Mouse (Mus musculus) lung, postnatal 0 days (tissue): ENCODE data around the gene Arhgef16. TPM values are rescaled to one million over a fixed set of nuclear protein-coding genes. Genes with fewer than 3 reads are reported as not detected.
A peak's percentile ranks its signal among the peaks of the same experiment; 100 is the strongest.

Source experiments
- ATAC-seq: fragments of 200-750 bp; cut with Nextera tagmentation; 2 replicates; pipeline ENCODE4 v1.8.0; 2017; ENCODE audit warnings: moderate library complexity
- DNase-seq: peaks from one replicate; pipeline ENCODE4 v3.0.0-alpha.2; 2016; ENCODE audit warnings: low spot score
- H3K27ac ChIP-seq: fragments of 300-500 bp; sonication (generic); 2 replicates; pipeline ENCODE4 v1.5.1; 2014; ENCODE audit warnings: antibody characterized with exemption, mild to moderate bottlenecking, low read length, mixed read lengths
- H3K27me3 ChIP-seq: fragments of 300-500 bp; sonication (generic); replicated peaks from 2 replicates; pipeline ENCODE4 v1.6.1; 2014; ENCODE audit warnings: low read length, mixed read lengths; ENCODE audit not compliant: insufficient read depth
- H3K36me3 ChIP-seq: fragments of 300-500 bp; sonication (generic); 2 replicates; pipeline ENCODE4 v1.6.1; 2014; ENCODE audit warnings: low read length, mixed read lengths; ENCODE audit not compliant: insufficient read depth
- H3K4me1 ChIP-seq: fragments of 300-500 bp; sonication (generic); 2 replicates; pipeline ENCODE4 v1.6.1; 2014; ENCODE audit warnings: antibody characterized with exemption, low read depth, low read length, mixed read lengths; ENCODE audit not compliant: insufficient read depth
- H3K4me2 ChIP-seq: fragments of 300-500 bp; sonication (generic); replicated peaks from 2 replicates; pipeline ENCODE4 v1.6.1; 2014; ENCODE audit warnings: low read depth, mild to moderate bottlenecking, low read length, moderate library complexity, mixed read lengths
- H3K4me3 ChIP-seq: fragments of 300-500 bp; sonication (generic); 2 replicates; pipeline ENCODE4 v1.5.1; 2014; ENCODE audit warnings: low read depth, low read length
- H3K9ac ChIP-seq: fragments of 300-500 bp; sonication (generic); replicated peaks from 2 replicates; pipeline ENCODE4 v1.6.1; 2014; ENCODE audit warnings: low read depth, mild to moderate bottlenecking
- H3K9me3 ChIP-seq: fragments of 300-500 bp; sonication (generic); 2 replicates; pipeline ENCODE4 v1.6.1; 2016; ENCODE audit warnings: low read length, mixed read lengths
- CTCF ChIP-seq: IDR thresholded peaks from 2 replicates; pipeline ENCODE4 v1.5.1; 2016; ENCODE audit warnings: antibody characterized with exemption, mild to moderate bottlenecking
- EP300 ChIP-seq: IDR thresholded peaks from 2 replicates; pipeline ENCODE4 v1.6.1; 2016; ENCODE audit warnings: antibody characterized with exemption, mild to moderate bottlenecking, control low read depth
- WGBS: fragments of 180-500 bp; shearing (Covaris S2); extraction: QIAGEN DNeasy Blood & Tissue Kit; methylation state at CpG from one replicate; pipeline ENCODE4 v1.1.7; 2014; 5-methylcytosine and 5-hydroxymethylcytosine counted together
- polyA plus RNA-seq: library from polyadenylated mRNA; unstranded; fragments of >200 nt; fragmentation: Nextera tagmentation; extraction: Ambion mirVana; gene quantifications from 2 replicates; pipeline ENCODE4 v1.2.1, GENCODE M21; 2015

Gene Arhgef16
- polyA plus RNA-seq, 1 experiment from 2014 or later: 15.9 TPM

GRCm38 (mm10) chr4:154249316-154249715 is 52.2 kb downstream of the Arhgef16 start:
- DNase-seq: no peak
- H3K27me3 ChIP-seq: no peaks in the 10 kb centered on the region
- H3K4me3 ChIP-seq: no peak overlapping the region
- 78% methylated on average over 8 of the region's 8 CpGs for WGBS
- H3K27ac ChIP-seq: no peak overlapping the region
- no peak overlapping the region for H3K9ac ChIP-seq
- H3K4me1 ChIP-seq: no peaks in the 10 kb centered on the region
- H3K4me2 ChIP-seq: no peak overlapping the region
- no peak for ATAC-seq
- no peak for TF ChIP-seq CTCF
- no peak for TF ChIP-seq EP300
- H3K9me3 ChIP-seq: no peaks in the 10 kb centered on the region
- no peaks in the 10 kb centered on the region for H3K36me3 ChIP-seq

- no peaks in the 10 kb centered on the region for H3K27me3 ChIP-seq
- H3K4me2 ChIP-seq: no peak overlapping the region
- no peak overlapping the region for H3K4me3 ChIP-seq
- H3K9me3 ChIP-seq: no peaks in the 10 kb centered on the region
- 72% methylated on average over 21 of the region's 21 CpGs for WGBS
- H3K36me3 ChIP-seq: no peaks in the 10 kb centered on the region
- DNase-seq (no peak), ATAC-seq (no peak)
- H3K9ac ChIP-seq: no peak overlapping the region
- TF ChIP-seq CTCF: no peak
- no peak for TF ChIP-seq EP300
- no peak overlapping the region for H3K27ac ChIP-seq
- no peaks in the 10 kb centered on the region for H3K4me1 ChIP-seq
Observed at GRCm38 (mm10) chr4:154248092-154248805, 53.2 kb downstream of the Arhgef16 start.

- DNase-seq (no peak), ATAC-seq (peak; percentile 10)
- Histone ChIP-seq H3K9ac (no peak overlapping the region), H3K4me1 (no peaks in the 10 kb centered on the region), H3K36me3 (no peaks in the 10 kb centered on the region), H3K4me2 (peak overlapping the region; percentile 52; the same call in 1 of the 2 replicates), H3K9me3 (no peaks in the 10 kb centered on the region), H3K27me3 (no peaks in the 10 kb centered on the region), H3K27ac (no peak overlapping the region), H3K4me3 (no peak overlapping the region)
- 31% methylated on average over 21 of the region's 22 CpGs for WGBS
- TF ChIP-seq EP300: no peak
- TF ChIP-seq CTCF: no peak
Observed at GRCm38 (mm10) chr4:154247207-154248091, 54.0 kb downstream of the Arhgef16 start.

DNA sequence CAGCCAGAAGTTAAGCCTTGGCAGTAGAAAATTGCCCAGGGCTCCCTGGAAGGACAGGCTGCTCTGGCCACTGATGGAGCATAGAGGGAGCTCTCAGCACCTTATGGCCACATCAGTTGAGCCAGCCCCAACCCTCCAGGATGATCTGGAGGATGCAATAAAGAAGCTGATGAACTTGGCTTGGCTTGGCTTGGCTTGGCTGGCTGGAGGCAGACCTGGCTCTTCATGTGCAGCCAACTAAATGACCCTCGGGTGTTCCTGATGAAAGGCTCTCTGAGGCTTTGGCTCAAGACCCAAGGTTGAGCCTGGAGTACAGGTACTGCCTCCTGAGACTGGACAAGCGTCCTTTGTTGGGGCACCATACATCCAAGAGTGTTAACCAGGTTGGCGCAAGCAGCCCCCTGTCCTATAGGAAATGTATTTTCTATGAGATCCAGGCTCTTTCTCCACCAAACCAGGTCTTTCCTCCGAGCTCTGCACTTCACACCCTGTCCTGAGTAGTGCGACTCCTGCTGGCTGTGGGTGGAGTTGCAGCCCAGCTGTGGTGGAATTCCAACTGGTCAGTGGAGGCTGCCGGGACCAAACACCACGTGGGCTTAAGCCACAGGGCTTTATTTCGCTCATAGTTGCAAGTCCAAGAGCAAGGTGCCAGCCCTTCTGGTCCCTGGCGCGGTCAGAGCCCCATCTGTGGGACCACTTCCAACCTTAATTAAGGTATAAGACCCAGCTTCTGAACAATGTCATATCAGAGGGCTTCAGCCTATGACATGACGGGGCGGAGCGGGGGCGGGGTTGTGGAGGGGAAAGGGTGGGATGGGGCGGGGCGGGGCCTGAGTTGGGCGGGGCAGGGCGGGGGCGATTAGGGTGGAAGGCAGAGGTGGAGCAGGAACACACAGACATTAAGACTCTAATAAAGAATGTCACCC is 55.1 kb downstream of the Arhgef16 start:
- Histone ChIP-seq H3K4me3 (no peak overlapping the region), H3K27ac (no peak overlapping the region), H3K9ac (no peak overlapping the region)

GRCm38 (mm10) chr4:154245342-154245741 is 56.1 kb downstream of the Arhgef16 start:
- no peak overlapping the region for H3K27ac ChIP-seq
- ATAC-seq: no peak

More for the DNA sequence above, 55.1 kb downstream of the Arhgef16 start:
- no peaks in the 10 kb centered on the region for H3K4me1 ChIP-seq
- H3K9me3 ChIP-seq: no peaks in the 10 kb centered on the region
- ATAC-seq (peak; percentile 84), DNase-seq (peak; percentile 91)
- WGBS: 10% methylated on average over 18 of the region's 19 CpGs
- TF ChIP-seq EP300 (no peak), CTCF (peak; percentile 98)
- H3K27me3 ChIP-seq: no peaks in the 10 kb centered on the region
- no peaks in the 10 kb centered on the region for H3K36me3 ChIP-seq
- peak overlapping the region; percentile 52 for H3K4me2 ChIP-seq

More at GRCm38 (mm10) chr4:154245342-154245741, 56.1 kb downstream of the Arhgef16 start:
- H3K9me3 ChIP-seq: no peaks in the 10 kb centered on the region
- H3K27me3 ChIP-seq: no peaks in the 10 kb centered on the region
- 68% methylated on average over 7 of the region's 7 CpGs for WGBS
- no peak for TF ChIP-seq CTCF
- TF ChIP-seq EP300: no peak
- no peak for DNase-seq
- no peaks in the 10 kb centered on the region for H3K36me3 ChIP-seq
- no peak overlapping the region for H3K4me3 ChIP-seq
- no peak overlapping the region for H3K4me2 ChIP-seq
- H3K4me1 ChIP-seq: no peaks in the 10 kb centered on the region
- no peak overlapping the region for H3K9ac ChIP-seq
